Mouse (Mus musculus) T-helper 2 cell (primary cell): ENCODE measurements around the gene Dcp1b.

Experiments used
- in situ Hi-C: fragments of 300-600 bp; cut with MboI, MseI; formaldehyde crosslinking; loops from one replicate; pipeline ENCODE4 v1.15.1; 2025; ENCODE audit warnings: high pct_unique_total_duplicates

Gene Dcp1b

DNA sequence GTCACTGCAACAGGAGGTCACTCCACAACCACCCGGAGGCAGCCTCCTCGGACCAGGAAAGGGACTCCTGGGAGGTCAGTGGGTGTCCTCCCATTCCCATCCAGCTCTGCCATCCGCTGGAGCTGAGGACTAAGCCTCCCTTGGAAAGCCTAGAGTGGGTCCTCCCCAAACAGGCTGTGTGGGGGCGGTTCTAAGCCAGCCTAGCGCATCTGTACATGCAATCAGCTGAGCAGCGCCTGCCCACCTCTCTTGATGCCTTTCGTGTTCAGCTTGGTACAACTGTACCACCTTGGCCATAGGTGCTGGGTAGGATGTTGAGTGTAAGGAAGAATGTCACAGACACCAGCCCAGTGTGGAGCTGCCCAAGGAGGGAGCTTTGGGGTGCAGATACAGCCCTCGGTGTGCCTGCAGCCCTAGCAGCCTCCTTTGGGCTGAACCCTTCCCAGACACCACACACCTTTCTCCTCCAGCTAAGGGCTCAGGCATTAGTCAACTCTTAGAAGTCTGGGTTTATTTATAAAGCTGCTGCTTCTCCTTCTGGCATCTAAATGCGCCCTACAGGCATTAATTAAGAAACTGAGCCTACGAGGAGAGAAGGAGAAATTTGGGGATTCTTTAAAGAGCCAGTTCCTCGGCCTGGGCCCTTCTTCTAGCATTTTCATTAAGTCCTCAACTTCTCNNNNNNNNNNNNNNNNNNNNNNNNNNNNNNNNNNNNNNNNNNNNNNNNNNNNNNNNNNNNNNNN is 54.0 kb downstream of the Dcp1b start:
- in situ Hi-C loops = loop anchor here (10.0 kb wide), 1 partner anchor 584 kb away; no protein-coding TSS in a partner anchor

DNA sequence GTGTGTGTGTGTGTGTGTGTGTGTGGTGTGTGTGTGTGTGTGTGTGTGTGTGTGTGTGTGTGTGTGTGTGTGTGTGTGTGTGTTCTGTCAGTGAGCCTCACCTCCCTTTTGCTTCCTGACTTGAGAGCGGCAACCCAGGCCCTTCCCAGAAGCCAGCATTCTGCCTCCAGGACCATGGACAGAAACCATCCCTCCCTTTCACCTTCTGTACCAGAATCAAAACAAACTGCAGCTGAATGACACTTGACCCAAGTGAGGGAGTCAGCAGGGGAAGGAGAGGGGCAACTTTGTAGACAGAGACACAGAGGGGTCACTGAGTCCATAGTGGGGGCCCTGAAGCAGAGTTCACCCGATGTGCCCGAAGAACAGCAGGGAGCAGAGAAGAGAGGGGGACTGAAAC is 58.0 kb downstream of the Dcp1b start:
- in situ Hi-C loops = no loop called here

DNA sequence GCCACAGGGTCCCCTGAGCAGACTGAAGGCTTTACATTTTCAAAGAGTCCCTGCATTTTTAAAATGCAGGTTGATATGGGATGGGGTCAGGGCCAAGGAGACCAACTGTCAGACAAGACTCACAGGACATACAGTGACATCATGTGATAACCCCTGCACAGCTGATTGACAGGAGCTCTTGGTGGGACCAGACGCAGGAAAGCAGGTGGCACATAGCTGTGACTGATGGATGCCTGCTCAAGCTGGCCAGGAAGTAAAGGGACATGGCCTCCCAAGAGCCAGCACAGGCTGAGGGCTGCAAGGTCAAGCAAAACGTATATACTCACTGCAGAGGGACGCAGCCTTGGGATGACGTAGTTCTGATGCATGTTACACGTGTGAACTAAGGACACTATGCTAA is 60.4 kb downstream of the Dcp1b start:
- in situ Hi-C loops = no loop called here

DNA sequence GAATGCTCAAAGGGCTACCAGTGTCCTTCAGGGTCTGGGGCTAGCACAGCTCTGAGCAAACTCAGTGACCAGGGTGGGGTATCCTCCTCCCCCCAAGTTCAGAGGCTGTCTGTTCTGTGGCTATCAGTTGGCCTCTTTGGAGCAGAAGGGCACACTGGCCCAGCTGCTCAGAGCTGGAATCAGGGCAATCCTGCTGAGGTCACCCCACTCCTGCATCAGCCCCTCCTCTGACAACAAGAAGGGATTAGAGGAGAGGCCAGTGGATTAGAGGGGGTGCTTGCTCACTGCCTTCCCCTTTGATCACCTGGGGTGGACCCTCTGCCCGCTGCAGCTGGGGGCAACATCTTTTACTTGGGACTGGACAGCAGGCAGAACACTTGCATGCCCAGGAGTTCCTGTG is 61.2 kb downstream of the Dcp1b start, which contains the start of gene Cacna2d4:
Gene Cacna2d4, plus strand, starts transcription at position 286 of the 400 bp plus-strand sequence.
- in situ Hi-C loops = no loop called here

DNA sequence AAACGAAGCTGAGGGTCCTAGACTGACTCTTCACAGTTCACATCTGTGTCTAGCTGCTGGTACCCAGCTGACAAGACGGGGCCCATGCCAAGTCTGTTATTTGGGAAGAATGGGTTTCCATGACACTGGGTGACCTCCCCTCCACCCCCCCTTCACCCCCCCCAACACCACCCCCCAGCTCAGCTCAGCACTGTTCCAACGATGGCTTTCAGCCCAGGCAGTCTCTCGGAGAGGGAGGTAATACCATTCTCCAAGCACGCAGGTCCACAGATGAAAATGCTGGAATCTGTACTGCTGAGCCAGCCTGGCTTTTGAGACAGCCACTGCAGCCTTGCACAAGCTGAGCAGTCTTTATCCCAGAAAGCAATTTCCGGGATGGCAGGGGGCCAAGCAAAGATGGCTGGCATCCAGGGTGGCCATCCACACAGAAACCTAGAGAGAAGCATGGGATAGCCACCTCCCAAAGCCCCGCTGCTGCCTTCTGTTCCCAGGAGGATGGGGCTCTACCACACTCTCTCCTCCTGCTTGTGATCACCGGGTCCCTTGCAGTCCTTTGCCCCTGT is 62.5 kb downstream of the Dcp1b start:
- in situ Hi-C loops = no loop called here

DNA sequence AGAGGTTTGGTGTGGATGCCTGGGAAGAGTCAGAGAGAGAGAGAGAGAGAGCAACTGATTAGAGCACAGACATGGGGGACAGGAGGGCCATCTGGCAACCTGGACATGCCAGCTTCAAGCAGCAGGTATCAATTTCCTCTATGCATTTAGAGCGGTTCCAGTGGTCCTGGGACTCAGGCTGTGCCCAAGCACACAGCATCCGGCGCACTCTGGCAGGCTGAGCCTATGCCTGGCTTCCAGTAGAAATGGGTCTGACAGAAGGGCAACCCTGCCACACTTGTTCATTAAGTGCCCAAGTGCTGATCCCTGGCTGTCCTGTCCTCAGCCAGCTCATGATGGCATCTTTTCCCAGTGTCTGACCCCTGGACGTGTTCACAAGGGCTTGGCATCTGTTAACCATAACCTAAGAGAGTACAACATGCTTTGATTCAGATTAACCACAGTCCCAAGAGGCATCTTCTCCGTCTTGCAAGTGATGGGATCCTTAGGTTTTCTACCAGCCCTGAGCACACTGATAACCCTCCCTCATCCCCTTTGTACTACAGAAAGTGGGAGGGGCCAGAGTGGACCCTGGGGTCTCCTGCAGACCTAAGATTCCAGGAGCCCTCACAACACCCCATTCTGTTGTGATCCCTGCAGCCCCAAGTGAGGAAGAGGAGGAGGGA is 64.4 kb downstream of the Dcp1b start:
- in situ Hi-C loops = no loop called here

DNA sequence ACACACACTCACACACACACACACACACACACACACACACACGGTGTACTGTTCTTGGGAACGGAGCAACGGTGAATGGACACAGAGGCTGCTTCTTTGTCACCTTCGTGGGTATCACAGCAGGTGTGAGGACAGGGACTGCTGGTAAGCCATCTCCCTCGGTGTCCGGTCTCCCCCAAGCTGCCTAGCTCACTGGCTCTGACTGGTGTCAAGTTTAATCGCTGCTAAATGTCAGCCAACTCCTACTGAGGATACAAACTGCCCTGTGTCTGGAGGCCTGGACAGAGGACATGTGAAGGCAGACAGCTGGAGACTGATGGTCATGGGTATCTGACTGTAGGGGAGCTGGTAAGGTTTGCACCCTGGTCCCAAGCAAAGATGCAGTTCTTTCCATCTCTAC is 65.2 kb downstream of the Dcp1b start:
- in situ Hi-C loops = no loop called here

DNA sequence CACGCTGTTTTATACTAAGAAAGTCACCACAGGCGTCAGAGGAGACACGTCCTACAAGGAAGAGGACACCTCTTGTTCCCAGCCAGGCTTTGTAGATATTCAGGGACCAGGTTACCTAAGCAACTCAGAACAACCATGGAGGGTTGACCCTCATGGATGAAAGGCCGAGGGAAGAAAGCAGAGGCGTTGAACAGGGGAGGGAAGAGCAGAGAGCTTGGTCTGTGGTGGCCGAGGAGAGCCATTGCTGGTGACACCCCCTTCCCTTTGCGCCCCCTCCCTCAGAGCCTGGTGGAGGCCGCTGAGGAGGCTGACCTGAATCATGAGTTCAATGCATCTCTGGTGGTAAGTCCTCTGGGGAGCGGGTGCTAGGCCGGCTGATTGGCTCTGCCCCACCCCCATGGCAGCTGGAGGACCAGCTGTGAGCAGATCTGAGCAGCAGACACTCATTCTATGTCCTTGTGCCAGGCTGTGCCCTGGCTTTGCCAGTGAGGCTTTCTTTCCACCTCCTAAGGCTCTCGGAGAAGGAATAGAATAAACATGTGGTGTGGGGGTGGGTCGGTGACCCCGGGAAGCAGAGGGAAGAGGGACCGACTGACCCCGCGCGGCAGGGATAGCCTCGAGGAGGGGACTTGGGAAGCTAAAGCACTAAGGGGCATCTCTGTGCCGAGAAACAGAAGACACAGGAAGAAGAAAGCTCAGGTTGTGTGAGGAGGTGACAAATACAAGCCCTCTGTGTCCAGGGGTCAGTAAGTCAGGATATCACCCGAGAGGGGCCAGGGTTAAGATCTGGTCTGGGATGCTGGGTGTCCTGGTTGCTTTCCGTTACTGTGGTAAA is 66.0 kb downstream of the Dcp1b start:
- in situ Hi-C loops = no loop called here

DNA sequence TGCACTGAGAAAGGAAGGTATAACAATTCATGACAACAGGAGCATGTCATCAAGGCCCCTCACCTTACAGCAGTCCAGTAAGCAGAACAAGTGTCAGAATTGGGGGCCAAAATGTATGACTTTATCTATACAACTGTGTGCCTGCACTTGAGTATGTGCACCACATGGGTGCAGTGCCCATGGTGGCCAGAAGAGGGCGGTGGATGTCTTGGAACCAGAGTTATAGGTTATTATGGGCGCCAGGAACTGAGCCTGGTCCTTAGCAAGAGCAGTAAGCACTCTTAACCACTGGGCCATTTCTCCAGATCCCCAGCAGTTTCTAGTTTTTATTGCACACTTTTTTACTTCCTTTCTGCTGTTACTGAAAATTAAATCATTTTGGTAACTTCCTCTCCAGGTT is 71.0 kb downstream of the Dcp1b start:
- in situ Hi-C loops = no loop called here

DNA sequence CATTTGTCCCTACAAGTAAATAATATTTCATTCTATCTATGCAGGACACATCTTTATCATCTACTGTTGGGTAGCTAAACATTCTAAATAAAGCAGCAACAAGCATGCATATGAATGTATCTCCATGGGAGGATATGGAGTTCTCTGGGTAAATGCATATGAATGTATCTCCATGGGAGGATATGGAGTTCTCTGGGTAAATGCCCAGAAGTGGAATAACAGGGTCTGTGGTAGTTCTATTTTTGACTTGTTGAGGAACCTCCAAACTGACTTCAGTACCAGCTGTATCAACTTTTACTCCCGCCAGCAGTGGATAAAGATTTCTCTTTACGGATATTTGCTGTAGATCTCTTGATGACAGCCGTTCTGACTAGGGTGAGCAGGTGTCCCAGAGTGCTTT is 73.5 kb downstream of the Dcp1b start:
- in situ Hi-C loops = no loop called here

DNA sequence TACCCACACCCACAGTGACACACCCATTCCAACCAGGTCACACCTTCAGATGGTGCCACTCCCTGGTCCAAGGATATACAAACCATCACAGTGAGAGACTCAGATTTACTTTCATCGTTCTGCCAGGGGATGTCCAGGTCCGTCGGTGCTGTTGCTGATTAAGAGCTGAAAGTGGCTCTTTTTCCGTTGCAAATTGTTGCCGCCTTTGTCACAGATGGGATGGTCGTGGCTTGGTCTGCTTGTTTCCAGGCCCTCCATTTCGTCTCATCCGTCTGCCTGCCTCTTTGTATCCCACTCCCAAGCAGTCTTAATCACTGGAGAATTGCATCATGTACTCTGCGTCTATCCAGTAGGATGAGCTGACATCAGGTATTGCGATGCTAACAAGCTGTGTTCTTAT is 74.7 kb downstream of the Dcp1b start:
- in situ Hi-C loops = no loop called here

DNA sequence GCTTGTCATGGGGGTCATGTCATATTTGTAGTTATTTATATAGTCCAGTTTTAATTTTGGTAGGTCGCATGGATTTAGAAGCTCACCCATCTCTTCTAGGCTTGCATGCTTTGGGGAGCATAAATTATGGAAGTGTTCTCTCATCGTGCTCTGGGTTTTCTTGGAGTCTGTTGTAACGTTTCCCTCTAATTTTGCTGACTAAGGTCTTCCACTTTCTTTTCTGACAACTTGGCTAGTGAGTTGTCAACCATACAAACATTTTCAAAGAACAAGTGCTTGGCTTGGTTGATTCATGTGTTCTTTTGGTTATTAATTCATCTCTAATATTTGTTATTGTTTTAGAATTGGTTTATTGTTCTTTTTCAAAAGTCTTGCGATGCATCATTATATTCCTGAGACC is 76.7 kb downstream of the Dcp1b start:
- in situ Hi-C loops = no loop called here
